Mouse (Mus musculus): Measurements from ENCODE around the gene Eif4a1.

DNA sequence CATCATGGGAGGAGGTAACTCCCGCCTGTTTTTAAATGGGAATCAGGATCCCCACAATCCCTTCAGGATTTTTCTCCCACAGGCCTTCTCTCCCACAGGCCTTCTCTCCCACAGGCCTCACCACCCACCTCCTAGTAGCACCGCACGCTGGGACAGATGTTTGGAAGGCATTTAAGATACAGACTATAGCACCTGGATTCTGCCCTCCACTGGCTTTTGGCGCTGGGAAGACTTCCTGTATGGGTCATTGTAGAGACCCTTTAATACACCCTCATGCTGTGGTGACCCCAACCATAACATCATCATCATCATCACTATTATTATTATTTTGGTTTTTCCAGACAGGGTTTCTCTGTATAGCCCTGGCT, 35.2 kb upstream of the Eif4a1 start:
- TF ChIP-seq CTCF (IDR thresholded peaks at IDR 0.05; ENCODE audit: low read depth) (no peak), EP300 (IDR thresholded peaks at IDR 0.05; ENCODE audit: low read depth) (no peak)
